Comparison of ENCODE assay signal across 8 mouse cellular contexts in the genomic region with DNA sequence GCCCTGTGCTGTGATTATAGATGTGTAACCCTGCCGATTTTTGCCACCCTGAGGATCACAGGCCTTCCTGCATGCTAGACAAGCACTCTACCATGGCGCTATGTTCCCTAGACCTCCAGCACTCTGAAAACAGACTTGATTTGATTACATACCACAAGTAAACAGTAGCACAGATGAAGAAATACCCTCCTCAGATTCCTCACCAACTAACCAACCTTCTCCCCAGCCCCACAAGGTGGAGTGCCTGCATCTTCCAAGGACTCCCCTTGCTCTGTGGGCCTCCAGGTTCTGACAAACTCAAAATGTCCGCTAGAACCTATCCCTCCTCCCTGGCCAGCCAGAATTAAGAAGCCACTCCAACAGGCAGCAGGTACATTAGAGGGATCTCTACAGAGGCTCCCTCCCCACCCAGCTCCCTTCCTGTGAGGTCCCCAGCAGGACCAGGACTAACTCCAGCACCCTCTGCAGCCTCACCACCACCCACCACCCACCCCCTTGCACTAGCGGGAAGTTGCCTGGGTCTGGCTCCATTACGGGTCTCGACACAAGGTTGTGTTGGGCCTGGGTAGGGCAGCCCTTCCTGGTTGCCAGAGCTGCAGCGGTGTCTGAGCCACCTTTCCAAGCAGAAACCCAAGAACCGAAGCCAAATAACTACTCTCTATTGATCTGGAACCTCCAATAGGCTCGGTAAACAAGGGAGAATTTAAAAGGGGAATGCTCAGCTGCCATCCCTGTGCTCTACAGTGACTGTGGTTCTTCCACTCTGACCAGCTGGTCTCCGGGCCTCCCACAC. TPM values are rescaled to one million over a fixed set of nuclear protein-coding genes. Genes with fewer than 3 reads are reported as not detected.
A peak's percentile ranks its signal among the peaks of the same experiment; 100 is the strongest.
DNase-seq lines count a peak whose midpoint lies in the region; ATAC-seq lines count a peak whose summit lies in the region.

No protein-coding gene starts in this region.

- peaks cover 40% of the 10 kb centered on the region for H3K4me1 ChIP-seq in kidney, embryonic 15.5 days
- peaks cover 4% of the 10 kb centered on the region for H3K4me1 ChIP-seq in forebrain, embryonic 11.5 days (replicated peaks; ENCODE audit: control insufficient read depth, insufficient read depth, low read length)
- H3K4me1 ChIP-seq in limb, embryonic 12.5 days (replicated peaks): peaks cover 17% of the 10 kb centered on the region
- H3K4me1 ChIP-seq in neural tube, embryonic 14.5 days (ENCODE audit: control insufficient read depth, insufficient read depth, low read length): peaks cover 10% of the 10 kb centered on the region; the same call in 1 of the 2 replicates

- H3K36me3 ChIP-seq in kidney, embryonic 15.5 days: no peaks in the 10 kb centered on the region
- no peaks in the 10 kb centered on the region for H3K36me3 ChIP-seq in forebrain, embryonic 11.5 days (ENCODE audit: control insufficient read depth, insufficient read depth, low read length)
- H3K36me3 ChIP-seq in limb, embryonic 12.5 days: no peaks in the 10 kb centered on the region
- no peaks in the 10 kb centered on the region for H3K36me3 ChIP-seq in neural tube, embryonic 14.5 days (ENCODE audit: control insufficient read depth, insufficient read depth, low read length)

- H3K4me3 ChIP-seq in kidney, embryonic 15.5 days (replicated peaks): peak overlapping the region; percentile 53
- H3K4me3 ChIP-seq in forebrain, embryonic 11.5 days (ENCODE audit: low read depth, low read length): peak overlapping the region; percentile 44
- H3K4me3 ChIP-seq in limb, embryonic 12.5 days (replicated peaks): peak overlapping the region; percentile 54
- peak overlapping the region; percentile 45 for H3K4me3 ChIP-seq in neural tube, embryonic 14.5 days (ENCODE audit: low read depth, low read length)

- 12% methylated on average over 10 of the region's 10 CpGs for WGBS in kidney, embryonic 15.5 days
- WGBS in forebrain, embryonic 11.5 days: 17% methylated on average over 10 of the region's 10 CpGs
- WGBS in limb, embryonic 12.5 days: 18% methylated on average over 10 of the region's 10 CpGs
- 18% methylated on average over 10 of the region's 10 CpGs for WGBS in neural tube, embryonic 14.5 days

- H3K4me2 ChIP-seq in kidney, embryonic 15.5 days: peak overlapping the region; percentile 85
- H3K4me2 ChIP-seq in forebrain, embryonic 11.5 days (ENCODE audit: low read depth, low read length, severe bottlenecking): peak overlapping the region; percentile 74
- H3K4me2 ChIP-seq in limb, embryonic 12.5 days: peak overlapping the region; percentile 81
- peak overlapping the region; percentile 63 for H3K4me2 ChIP-seq in neural tube, embryonic 14.5 days (ENCODE audit: low read depth, low read length)

- ATAC-seq in kidney, embryonic 15.5 days (replicated peaks; ENCODE audit: low FRiP score): peak; percentile 37
- ATAC-seq in forebrain, embryonic 11.5 days (replicated peaks; ENCODE audit: low FRiP score): peak; percentile 36
- ATAC-seq in limb, embryonic 12.5 days (ENCODE audit: insufficient number of reproducible peaks, insufficient read depth, low FRiP score, low TSS enrichment, low read depth): no peak
- ATAC-seq in neural tube, embryonic 14.5 days (ENCODE audit: low read depth): peak; percentile 39

- peak overlapping the region; percentile 61 for H3K9ac ChIP-seq in kidney, embryonic 15.5 days
- H3K9ac ChIP-seq in forebrain, embryonic 11.5 days (ENCODE audit: low read length): peak overlapping the region; percentile 73
- H3K9ac ChIP-seq in limb, embryonic 12.5 days (replicated peaks): peak overlapping the region; percentile 75
- H3K9ac ChIP-seq in neural tube, embryonic 14.5 days (replicated peaks; ENCODE audit: low read depth, low read length): peak overlapping the region; percentile 62

- H3K27ac ChIP-seq in kidney, embryonic 15.5 days: peak overlapping the region; percentile 88
- H3K27ac ChIP-seq in forebrain, embryonic 11.5 days (ENCODE audit: low read depth, low read length): no peak overlapping the region
- H3K27ac ChIP-seq in limb, embryonic 12.5 days: peak overlapping the region; percentile 77
- H3K27ac ChIP-seq in neural tube, embryonic 14.5 days (ENCODE audit: low read depth, low read length): peak overlapping the region; percentile 52

- H3K9me3 ChIP-seq in kidney, embryonic 15.5 days (replicated peaks): no peaks in the 10 kb centered on the region
- no peaks in the 10 kb centered on the region for H3K9me3 ChIP-seq in forebrain, embryonic 11.5 days (ENCODE audit: control insufficient read depth, low read length)
- no peaks in the 10 kb centered on the region for H3K9me3 ChIP-seq in limb, embryonic 12.5 days
- H3K9me3 ChIP-seq in neural tube, embryonic 14.5 days (ENCODE audit: control insufficient read depth, low read length): no peaks in the 10 kb centered on the region

- no peak for DNase-seq in kidney, adult 18-20 months
- DNase-seq in MEL-GATA-1-ER (ENCODE audit: extremely low read depth, low read depth): peak; percentile 11
- DNase-seq in forebrain, embryonic 11.5 days (ENCODE audit: low spot score): peak; percentile 70
- no peak for DNase-seq in layer of hippocampus, adult 18-20 months (ENCODE audit: low spot score in 2 of 2)
- no peak for DNase-seq in layer of hippocampus, postnatal 36 days

- peaks cover 3% of the 10 kb centered on the region; the same call in 1 of the 2 replicates for H3K27me3 ChIP-seq in kidney, embryonic 15.5 days
- 0 out of 2 replicates have a peak, but pooled peaks cover 1% of the 10 kb centered on the region for H3K27me3 ChIP-seq in forebrain, embryonic 11.5 days (ENCODE audit: control insufficient read depth, insufficient read depth, low read length)
- H3K27me3 ChIP-seq in limb, embryonic 12.5 days: peaks cover 7% of the 10 kb centered on the region; the same call in 1 of the 2 replicates
- no peaks in the 10 kb centered on the region for H3K27me3 ChIP-seq in neural tube, embryonic 14.5 days (ENCODE audit: control insufficient read depth, insufficient read depth, low read length)

RNA-seq across cellular contexts. Expression of a gene that starts 41.9 kb away (rescaled TPM):
- polyA plus RNA-seq in kidney, embryonic 15.5 days (2015; fragmentation: Nextera tagmentation; extraction: Ambion mirVana): 22.1 and 24.2 TPM in 2 replicates
- 21.6 and 22.8 TPM in 2 replicates for polyA plus RNA-seq in forebrain, embryonic 11.5 days (2014; fragmentation: Nextera tagmentation; extraction: Ambion mirVana)
- polyA plus RNA-seq in limb, embryonic 12.5 days (2016; fragmentation: Nextera tagmentation; extraction: Ambion mirVana): 25.3 and 26.9 TPM in 2 replicates
- 31.1 and 33.4 TPM in 2 replicates for polyA plus RNA-seq in neural tube, embryonic 14.5 days (2014; fragmentation: Nextera tagmentation; extraction: Ambion mirVana)
- 10 to 100 TPM; 34.3 to 34.8 TPM for total RNA-seq in layer of hippocampus, adult 18-20 months (2021)
- total RNA-seq in layer of hippocampus, postnatal 36 days (2021): 10 to 100 TPM; 34.6 to 35.3 TPM

RNA-seq across cellular contexts. Expression of a gene that starts 46.0 kb away (rescaled TPM):
- polyA plus RNA-seq in kidney, embryonic 15.5 days (2015; fragmentation: Nextera tagmentation; extraction: Ambion mirVana): 2,677 and 2,753 TPM in 2 replicates
- 3,157 and 3,206 TPM in 2 replicates for polyA plus RNA-seq in forebrain, embryonic 11.5 days (2014; fragmentation: Nextera tagmentation; extraction: Ambion mirVana)
- polyA plus RNA-seq in limb, embryonic 12.5 days (2016; fragmentation: Nextera tagmentation; extraction: Ambion mirVana): 3,393 and 3,612 TPM in 2 replicates
- polyA plus RNA-seq in neural tube, embryonic 14.5 days (2014; fragmentation: Nextera tagmentation; extraction: Ambion mirVana): 3,180 and 3,430 TPM in 2 replicates
- 100 to 1,000 TPM; 316 to 322 TPM for total RNA-seq in layer of hippocampus, adult 18-20 months (2021)
- 100 to 1,000 TPM; 365 to 366 TPM for total RNA-seq in layer of hippocampus, postnatal 36 days (2021)

Comparison
In these comparisons a context has a peak if more than half of its experiments do, and no peak if none do; other contexts are left out.
1. DNase-seq: peak in MEL-GATA-1-ER (single experiment) and forebrain, embryonic 11.5 days (single experiment); none in kidney, adult 18-20 months (single experiment), layer of hippocampus, adult 18-20 months (0 of 2) and layer of hippocampus, postnatal 36 days (0 of 2).
2. Peak in every context shown above with its lines, with median percentiles within 50 percentile points of each other: H3K4me2 ChIP-seq, H3K4me3 ChIP-seq and H3K9ac ChIP-seq.